Mouse (Mus musculus): ENCODE measurements around the gene Lyve1.
"Not testable (repeated sequence)": the region's sequence is repeated elsewhere in the genome, so short reads cannot be mapped to it uniquely, and the experiment has no call there.

Lyve1 gene

DNA sequence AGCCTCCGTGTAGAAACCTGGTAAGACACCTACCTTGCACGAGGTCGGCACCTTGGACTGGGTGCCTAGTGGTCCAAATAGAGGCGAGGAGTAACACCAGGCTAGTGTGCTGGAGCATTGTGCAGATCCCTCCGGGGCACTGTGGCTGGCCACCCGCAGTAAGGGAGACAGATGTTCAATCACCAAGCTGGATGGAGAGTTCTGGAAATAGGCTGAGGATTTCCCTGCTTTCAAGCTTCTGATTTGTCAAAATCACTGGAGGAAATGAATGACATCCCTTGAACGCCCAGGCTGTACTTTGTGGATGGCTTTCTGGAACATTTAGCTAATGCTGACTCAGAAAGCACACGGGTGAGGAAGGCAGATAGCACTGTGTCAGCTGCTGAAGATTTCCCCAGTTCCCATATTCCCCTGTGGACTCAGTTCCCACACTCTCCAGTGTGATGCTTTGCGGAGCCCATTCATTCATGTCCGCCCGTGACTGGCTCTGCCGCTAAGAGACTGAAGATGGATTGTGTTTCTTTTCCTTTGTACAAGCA, at the start of gene Lyve1:
TSS of gene Lyve1 (minus strand) at position 489 of the 539 bp plus-strand sequence.
- no peak for DNase-seq (ENCODE audit: low read depth)

DNA sequence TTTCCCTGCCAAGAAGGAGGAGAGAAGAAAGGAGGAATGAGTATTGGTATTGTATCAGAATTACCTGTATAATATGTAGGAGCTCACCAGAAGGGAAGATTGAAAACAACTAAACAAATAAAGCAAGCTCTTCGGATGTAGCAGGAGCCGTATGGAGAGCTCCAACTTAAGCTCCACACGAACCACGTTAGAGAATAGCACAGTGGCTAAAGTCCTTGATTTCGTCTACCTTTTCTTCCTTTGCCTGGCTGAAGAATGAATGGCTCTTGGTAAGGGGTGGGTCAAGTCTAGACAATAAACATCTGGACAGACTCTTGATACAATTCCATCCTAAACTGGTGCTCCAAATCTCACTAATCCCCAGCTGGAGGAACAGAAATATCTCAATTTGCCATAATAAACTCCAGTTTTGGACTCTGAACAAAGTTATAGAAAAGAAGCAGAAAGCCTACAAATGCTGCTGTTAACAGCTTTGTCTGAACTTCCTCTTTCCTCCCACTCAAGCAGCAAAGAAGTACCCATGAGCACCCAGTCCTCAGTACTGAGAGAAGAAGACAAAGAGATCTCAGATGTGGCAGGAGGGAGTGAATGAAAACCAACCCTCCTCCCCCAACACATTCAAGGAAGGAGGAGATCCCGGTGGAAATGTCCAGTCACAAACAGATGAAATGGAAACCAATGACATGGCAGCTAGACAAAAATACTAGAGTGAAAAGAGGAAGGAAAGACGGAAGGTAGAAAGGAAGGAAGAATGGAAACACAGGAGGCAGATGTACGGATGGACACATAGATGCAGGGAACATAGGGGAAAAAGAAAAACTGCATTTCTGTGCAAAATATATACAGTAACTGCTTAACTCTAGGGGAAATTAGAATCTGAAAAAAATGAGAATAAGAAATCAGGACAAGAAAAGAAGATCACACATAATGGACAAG, 45.4 kb upstream of the Lyve1 start:
- DNase-seq (ENCODE audit: low read depth), result no peak

DNA sequence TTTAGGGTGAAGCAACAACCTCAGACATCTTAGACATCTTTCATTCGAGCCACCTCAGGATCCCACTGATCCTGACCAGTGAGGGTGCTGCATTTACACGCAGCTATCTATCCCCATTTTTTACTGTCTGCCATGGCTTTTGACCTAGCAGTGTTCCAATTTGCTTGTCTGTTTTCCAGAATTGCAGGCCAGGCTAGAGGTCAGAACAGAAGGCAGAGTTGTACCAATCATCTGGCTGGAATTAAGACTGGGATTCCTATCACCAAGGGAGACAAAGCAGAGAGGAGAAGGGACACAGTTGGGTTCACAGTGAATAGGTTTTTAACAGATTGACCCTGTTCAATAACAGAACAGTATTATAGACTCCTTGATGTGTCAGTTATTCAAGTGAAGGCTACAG, 43.5 kb upstream of the Lyve1 start:
- DNase-seq (ENCODE audit: low read depth), result no peak

DNA sequence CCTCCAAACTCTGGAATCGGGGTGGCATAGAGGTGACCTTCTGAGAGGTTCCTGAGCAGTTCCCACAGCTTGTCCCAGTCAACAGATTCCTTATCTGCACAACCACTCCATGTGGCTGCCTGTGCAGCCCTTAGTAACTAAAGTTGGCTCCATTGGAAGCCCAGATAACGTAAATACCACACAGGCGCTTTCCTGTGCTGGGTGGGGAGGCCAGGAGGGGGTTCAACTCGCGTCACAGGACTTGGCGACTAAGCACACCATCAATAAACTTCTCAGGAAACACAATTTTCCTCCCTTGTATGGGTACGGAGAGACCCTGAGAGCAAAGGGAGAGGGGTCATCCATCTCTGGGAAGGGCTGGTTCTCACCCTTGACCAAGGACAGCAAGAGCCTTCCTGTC, 40.2 kb upstream of the Lyve1 start:
- no peak for DNase-seq (ENCODE audit: low read depth)

DNA sequence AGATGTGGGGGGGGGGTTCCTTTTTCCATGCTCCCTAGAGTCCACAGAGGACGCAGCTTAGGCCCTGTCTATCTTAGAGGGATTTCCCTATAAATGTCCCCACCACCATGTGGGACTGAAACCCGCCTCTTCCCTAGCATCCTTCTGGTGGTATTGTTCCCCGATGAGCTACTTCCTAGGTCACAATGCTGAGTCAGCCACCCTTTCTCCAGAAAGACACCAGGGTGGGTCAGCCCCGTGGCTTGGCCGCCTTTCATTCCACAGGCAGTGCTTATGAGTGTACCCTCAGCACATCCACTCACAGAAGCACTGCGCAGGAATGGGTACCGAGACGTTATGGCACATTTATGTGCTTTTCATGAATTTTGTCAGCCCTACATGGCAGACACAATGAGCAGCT, 34.2 kb upstream of the Lyve1 start:
- no peak for DNase-seq (ENCODE audit: low read depth)

DNA sequence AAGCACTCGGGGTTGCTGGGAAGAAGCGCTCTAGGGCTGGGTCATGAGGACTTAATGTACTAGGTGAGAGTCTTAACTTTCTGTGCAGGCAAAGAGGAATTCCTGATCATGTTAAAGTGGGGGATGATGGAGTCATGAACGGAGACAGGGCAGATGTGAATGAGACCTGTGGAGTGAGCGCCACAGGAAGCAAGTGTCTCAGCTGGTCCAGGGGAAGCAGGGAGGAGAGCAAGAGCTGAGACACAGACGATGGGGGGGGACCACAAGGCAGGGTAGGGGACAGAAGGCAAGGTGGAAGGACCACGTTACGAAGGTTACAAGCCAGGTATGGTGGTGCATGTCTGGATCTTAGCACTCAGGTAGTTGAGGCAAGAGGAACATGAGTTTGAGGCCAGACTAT, 33.4 kb upstream of the Lyve1 start:
- no peak for DNase-seq (ENCODE audit: low read depth)

DNA sequence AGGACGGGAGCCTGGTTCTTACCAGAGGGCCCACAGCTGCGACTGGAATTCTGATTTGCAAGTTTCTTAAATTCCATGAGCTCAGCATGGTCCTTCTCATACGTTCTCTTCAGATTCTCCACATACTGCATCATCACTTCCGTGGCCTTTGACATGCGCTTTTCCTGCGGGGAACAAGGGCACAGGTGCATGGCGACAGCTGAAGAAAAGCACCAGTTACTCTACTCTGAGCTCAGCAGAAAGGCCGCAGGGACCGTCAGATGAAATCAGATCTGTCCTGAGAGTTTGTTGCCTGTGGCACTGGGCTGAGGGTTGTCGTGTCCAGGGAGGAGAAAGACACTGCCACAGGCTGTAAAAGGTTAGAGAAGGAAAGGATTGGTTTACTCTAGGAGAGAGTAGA, 32.7 kb upstream of the Lyve1 start:
- DNase-seq (ENCODE audit: low read depth), result not testable (repeated sequence)

DNA sequence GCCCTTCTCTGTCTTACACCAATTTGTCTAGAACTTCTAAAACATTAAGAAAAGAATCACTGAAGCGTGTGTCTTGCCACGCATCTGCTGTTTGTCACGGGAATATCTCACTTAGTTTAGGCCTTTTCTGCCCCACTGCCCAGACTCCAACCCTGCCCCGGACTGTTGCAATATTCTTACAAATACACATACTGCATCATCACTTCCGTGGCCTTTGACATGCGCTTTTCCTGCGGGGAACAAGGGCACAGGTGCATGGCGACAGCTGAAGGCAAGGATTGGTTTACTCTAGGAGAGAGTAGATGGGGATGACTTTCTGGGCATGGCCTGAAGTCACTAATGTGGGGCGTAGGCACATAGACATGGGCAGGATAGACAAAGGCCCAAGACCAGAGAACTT, 31.6 kb upstream of the Lyve1 start:
- DNase-seq (ENCODE audit: low read depth), result no peak

DNA sequence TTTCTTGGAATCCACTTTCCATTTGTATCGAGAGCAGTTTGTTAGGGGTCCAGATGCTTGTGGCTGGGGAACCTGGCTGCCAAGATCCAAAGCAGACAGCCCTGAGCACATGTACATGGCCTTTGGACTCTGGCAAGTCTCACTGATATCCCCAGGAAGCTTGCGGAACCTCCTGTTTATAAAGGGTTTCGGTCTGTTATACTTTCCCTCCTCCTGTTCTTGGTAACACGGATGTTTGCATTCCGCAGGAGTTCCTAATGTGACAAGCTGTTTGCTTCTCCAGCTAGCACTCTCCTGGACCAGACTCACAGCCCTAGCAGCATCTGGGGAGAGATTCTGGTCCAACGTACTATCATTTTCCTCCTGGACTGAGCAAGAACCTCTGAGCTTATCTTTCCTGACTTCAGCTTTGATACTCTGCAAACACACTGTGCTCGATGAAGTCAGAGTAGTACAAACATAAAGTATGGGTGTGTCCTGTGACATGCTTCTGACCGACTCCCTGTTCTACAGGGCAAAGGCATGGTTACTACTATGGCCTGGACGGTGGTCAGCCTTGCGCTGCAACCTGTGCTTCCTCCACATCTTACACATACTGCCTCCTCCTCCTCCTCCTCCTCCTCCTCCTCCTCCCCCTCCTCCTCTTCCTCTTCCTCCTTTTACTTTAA, 31.0 kb upstream of the Lyve1 start:
- DNase-seq (ENCODE audit: low read depth), result no peak

DNA sequence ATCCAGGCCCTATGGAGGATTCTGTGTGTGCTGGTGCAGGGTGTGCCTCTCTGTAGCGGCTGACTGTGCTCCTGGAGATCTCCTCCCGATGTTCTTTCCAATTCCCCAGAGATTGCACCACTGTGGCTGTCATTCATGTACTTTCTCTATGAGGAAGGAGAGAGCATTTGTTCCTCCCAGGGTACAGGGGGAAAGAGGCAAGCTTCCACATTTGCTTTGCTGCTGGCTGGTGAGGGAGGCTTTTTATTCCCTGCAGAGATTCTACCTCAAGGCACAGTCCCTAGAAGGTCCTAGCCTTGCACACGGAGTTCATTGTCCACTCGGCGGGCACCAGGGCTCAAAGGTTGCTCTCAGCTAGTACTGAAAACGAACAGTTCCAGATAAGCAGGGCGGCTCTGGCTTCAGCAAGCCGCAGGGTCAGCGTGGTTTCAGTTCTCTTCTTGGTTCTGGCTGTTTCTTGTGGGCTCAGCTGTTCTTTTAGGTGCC, 28.5 kb upstream of the Lyve1 start:
- no peak for DNase-seq (ENCODE audit: low read depth)

DNA sequence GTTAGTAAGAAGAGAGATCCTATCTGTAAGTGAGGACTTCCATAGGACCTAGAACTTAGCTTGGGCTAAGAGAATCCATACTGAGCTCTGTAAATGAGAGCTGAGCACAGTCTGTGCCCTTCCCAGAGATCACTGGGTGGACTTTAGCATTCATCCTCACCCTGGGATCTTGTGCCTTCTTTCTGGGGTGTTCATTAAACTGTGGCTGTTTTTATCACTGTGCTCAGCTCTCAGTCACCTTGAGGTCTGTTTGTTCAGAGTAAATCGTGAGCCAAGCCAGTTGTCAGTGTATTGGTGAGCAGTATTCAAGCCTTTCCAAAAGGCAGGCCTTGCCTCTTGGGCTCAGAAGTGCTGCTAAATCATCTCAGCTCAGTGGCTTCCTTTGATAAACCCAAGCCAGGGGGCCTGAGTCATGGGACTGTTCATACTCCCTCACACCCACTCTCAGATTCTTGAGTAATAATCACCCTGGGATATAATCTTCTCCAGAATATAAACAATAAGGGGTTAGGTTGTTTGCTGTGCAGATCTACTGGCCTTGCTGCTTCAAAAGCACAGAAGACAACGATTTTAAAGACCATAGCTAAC, 18.8 kb upstream of the Lyve1 start:
- DNase-seq (ENCODE audit: low read depth), result no peak

DNA sequence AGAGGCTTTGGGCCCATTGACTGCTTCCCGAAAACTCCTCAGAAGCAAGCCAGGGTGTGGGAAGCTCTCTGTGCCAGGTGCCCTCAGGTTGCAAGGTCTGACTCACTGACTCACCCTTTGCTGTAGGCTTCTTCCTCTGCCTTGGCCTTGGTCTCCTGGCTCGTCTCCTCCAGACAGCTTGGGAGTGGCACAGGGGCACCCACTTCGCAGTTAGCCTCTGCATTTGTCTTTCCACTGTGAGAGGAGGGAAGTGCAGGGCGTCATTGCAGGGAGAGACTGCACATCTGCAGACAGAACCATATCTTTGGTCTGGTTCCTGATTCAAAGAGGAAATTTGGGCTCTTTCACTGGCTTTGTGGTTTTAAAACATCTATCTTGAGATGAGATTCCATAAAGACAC, 15.0 kb upstream of the Lyve1 start:
- no peak for DNase-seq (ENCODE audit: low read depth)

DNA sequence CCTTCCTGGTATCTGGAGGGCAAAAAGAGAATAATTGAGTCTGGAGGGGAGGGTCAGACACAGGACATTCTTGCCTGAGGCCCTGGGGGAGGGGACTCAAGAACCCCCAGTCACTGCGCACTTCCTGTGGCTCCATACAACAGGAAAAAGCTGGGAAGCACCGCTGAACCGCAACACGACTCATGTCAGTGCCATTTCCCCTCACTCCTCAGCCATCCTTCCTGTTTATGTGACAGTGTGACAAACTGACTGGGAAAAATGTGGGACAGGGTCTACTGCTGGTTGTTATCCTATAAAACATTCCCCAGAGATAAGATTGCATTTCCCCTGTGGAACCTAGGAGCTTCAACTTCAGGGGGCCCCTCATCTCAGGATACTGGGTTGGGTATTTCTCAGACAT, 13.9 kb upstream of the Lyve1 start:
- no peak for DNase-seq (ENCODE audit: low read depth)

DNA sequence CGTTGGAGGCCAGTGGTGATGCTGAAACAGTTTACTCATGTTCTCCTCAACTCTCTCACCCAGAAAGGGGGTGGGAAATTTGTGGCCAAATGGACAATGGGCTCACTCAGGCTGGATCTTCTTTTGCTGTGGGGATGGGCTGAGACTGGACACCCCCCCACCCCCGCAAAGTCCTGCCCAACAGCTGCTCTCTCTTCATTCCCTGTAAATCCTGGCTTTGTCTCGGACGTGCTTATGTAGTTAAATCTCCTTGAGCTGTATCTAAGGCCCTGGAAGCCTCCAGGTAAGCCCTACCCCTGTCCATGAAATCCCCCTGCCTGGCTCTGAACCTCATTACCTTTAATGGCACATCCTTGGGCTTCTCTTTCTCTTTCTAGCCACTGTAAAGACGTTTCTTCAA, 5.8 kb upstream of the Lyve1 start:
- no peak for DNase-seq (ENCODE audit: low read depth)

DNA sequence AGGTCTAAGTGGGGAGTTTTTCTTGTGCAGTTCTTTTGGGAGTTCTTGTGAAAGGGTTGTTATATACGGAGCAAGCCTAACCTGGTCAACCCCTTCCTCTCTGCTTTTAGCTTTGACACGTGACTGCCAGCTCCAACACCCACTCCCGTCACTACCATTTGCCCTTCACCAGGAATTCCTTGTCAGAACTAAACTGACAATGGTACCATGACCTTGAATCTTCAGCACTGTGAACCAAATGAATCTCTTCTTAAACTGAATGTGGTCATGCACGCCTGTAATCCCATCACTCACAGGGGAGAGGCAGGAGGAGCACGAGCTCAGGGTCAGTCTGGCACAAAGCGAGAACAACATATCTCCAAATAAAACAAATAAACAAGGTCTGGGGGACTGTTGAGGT, 4.1 kb upstream of the Lyve1 start:
- no peak for DNase-seq (ENCODE audit: low read depth)

DNA sequence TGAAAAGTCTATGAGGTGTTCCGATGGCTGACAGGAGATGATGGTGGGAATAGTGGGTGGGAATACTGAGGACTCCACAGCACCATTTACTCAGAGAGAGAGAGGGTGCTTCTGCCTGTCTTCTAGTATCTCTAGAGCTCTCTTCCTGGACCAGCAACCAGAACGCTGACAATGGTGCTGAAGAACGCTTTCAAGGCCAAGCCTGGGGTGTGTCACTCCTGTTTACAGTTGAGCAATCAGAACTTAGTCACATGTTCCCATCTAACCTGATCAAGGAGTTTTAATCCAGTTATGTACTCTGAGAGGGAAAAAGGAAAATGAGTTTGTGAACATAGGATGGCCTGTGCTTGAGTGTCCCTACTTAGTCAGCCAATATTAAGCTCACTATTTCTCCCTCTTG, 3.0 kb upstream of the Lyve1 start:
- no peak for DNase-seq (ENCODE audit: low read depth)

DNA sequence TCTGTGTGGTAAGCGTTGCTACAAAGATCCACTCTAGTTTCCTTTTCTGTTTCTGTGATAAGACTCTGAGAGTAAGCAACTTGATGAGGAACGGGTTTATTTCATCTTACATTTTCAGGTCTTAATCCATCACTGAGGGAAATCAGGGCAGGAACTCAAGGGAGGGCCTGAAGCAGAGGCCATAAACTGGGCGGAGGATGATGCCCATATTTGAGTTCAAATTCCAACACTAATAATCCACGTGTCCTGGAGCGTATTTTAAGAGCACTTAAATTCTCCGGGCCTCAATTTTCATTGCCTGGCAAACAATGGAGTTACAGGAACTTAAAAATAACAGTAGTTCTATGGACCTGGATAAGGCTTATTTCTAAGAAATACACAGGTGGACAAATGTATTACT, 2.5 kb upstream of the Lyve1 start:
- DNase-seq (ENCODE audit: low read depth), result no peak

DNA sequence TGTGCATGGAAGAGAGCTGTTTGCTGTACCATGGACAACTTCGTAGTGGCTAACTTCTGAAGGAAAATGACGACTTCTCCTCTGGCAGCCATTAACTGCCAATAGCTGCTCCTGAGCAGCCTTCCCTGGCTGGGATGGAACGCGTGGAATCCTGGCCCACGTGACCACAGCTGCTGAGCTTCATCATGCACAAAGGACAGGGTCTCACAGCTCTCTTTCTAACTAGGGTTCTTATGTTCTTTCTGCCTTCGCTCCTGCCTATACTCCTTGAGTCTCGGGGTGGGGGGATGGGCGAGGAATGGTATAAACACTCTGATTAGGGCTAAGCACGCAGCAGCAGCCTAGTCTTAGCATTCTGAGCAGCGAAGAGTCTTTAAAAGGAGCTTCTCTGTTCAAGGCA, 2.0 kb upstream of the Lyve1 start:
- no peak for DNase-seq (ENCODE audit: low read depth)

DNA sequence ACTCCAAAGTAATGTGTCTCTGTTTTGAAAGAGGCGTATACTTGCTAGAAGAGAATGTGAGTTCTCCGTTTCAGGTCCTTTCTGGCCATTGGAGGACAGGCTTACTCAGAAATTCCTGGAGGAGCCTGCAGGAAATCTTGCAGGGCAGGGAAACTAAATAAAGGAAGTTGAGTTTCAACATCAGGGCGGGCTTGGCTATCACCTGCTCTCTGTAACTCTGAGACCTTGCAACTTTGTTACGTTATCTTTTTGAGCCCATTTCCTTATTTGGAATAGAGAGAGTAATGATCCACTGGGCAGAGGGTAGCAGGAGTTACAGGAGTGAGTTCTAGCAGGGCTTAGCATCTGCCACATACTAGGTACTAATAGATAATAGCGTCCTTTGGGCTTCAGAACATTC, 2.9 kb downstream of the Lyve1 start:
- no peak for DNase-seq (ENCODE audit: low read depth)

DNA sequence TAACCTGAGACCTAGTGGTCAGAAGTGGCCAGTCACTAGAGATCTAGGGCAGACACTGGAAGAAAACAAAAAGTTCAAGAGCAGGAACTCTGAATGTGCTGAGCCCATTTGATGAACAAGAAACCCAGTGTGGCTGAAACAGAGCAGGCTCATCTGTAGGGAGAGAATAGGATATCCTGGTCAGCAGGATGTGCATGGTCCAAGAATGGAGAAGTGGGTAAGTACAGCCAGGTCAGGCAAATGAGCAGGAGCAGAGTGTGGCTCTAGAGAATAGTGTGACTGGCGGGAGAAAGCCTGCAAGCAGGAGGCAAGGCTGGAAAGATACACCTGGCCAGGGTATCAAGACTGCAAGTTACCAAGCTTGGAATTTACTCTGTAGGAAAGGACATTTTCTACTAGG, 7.4 kb downstream of the Lyve1 start:
- no peak for DNase-seq (ENCODE audit: low read depth)

DNA sequence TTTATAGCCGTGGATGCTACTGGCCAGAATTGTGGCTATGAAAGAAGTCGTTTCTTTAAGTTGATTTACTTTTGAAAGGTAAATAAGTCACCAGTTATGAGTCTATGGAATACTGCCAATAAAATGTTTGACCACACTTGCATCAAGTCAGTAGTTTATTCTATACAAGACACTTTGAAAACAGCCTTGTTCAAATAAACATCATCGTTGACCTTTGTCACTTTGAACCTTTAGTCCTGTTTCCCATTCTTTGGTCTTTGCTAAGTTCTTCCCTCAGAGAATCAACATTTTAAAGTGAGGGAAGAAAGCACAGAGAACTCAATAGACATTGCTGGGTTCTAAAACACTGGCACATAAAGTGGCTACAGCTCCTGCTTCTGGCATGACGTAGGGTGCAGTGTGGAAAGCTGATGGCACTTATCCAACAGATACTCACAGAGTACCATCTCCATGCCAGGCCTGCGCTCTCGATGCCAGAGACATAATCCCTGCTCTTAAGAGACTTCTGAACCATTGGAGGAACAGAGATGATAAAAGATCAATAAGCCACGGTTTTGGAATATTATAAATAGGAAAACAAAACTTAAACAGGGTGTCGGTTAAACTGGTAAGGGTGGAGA, 8.0 kb downstream of the Lyve1 start:
- DNase-seq (ENCODE audit: low read depth), result no peak

DNA sequence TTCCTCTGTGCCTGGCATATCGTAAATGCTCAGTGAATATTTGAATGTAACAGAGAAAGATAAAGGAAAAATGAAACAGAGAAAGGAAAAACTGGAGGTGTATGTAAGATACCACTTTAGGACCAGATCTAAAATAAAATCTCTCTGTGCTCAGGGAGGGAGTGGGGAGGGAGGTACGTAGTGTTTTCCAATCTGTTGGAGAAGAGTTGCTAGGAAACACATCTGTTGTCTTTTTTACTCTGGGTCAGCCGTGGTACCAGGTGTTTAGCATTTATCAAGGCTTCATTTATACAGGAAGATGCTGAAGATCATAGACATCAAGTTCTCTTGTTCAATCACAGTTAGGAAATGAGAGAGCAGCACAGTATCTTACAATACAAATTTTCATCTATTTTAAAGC, 8.5 kb downstream of the Lyve1 start:
- no peak for DNase-seq (ENCODE audit: low read depth)
